Mouse (Mus musculus) heart, postnatal 0 days (tissue): ENCODE measurements at regions not wholly inside any gene's neighbourhood (a gene's known extent, or its start where the extent isn't known, plus 50 kb on each side); places are given as distances from the start of the nearest gene placed in this dataset.

ENCODE experiments used
- CTCF ChIP-seq: IDR thresholded peaks from 2 replicates; pipeline ENCODE4 v1.5.1; 2016; ENCODE audit warnings: antibody characterized with exemption, control low read depth, low read depth
- EP300 ChIP-seq: IDR thresholded peaks from 2 replicates; pipeline ENCODE4 v1.6.1; 2016; ENCODE audit warnings: antibody characterized with exemption, low read depth

DNA sequence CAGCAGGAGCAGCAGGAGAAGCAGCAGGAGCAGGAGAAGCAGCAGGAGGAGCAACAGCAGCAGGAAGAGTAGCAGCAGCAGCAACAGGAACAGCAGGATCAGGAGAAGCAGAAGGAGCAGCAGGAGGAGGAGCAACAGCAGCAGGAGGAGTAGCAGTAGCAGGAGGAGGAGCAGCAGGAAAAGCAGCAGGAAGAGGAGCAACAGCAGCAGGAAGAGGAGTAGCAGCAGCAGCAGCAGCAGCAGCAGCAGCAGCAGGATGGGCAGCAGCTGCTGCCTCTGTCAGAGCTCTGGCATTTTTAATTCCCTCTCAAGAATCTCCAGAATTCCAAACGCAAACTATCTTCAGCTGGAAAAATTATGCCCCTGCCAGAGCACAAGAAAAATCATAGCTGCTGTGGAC, 205.0 kb upstream of the Peli2 start:
- TF ChIP-seq EP300 (no peak), CTCF (no peak)
